Mouse (Mus musculus) embryonic fibroblast, embryonic 13.5 days (primary cell): ENCODE measurements around the gene Fnbp1.

Experiments
- CTCF ChIP-seq: IDR thresholded peaks from 2 replicates; pipeline ENCODE4 v1.5.1; 2011; ENCODE audit warnings: mild to moderate bottlenecking, control low read depth, low read length, moderate library complexity, borderline replicate concordance; ENCODE audit not compliant: insufficient read depth
- POLR2A ChIP-seq: IDR thresholded peaks from 2 replicates; pipeline ENCODE4 v1.6.1; 2011; ENCODE audit warnings: low read depth, mild to moderate bottlenecking, control low read depth, low read length, moderate library complexity

DNA sequence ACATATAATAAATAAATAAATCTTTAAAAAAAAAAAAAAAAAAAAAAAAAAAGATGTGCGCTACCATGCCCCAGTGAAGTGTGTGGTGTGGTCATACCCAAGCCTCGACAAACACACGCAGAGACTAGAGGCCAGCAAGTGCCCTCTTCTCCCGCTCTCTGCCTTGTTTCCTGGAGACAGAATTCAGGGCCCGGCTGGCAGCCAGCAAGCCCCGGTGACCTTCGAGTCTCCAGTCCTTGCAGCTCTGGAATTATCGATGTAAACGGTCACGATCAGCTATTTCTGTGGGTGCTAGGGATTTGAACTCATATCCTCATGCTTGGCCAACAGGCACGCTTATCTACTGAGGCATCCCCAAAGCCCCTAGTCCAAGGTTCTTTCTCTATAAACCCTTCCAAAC, 43.2 kb downstream of the Fnbp1 start:
- TF ChIP-seq POLR2A (no peak), CTCF (no peak)
